In genomic region chr6:115649792-115650365, GRCm38 (mm10) we compare ENCODE assay signal across 14 mouse cellular contexts. TPM values are rescaled to one million over a fixed set of nuclear protein-coding genes. Genes with fewer than 3 reads are reported as not detected.
DNase-seq lines count a peak whose midpoint lies in the region; ATAC-seq and TF ChIP-seq lines count a peak whose summit lies in the region.
"Had no signal": no experiment of that assay in that cellular context is flagged by ENCODE, and none has a peak within 500 bp of the region (broad histone marks: within the 10 kb centered on the region; RNA-seq: fewer than 3 reads in every experiment).

No protein-coding gene starts in this region.

- H3K4me2 ChIP-seq in liver, embryonic 14.5 days (ENCODE audit: low read depth), result peak overlapping the region; percentile 34
- no peak overlapping the region for H3K4me2 ChIP-seq in forebrain, embryonic 15.5 days (replicated peaks)

- peaks cover 50% of the 10 kb centered on the region for H3K4me1 ChIP-seq in liver, adult 2 months (ENCODE audit: control insufficient read depth, insufficient read depth, low read length)
- H3K4me1 ChIP-seq in bone marrow macrophage, adult 2 months (ENCODE audit: control insufficient read depth, insufficient read depth, low read length), result peaks cover 57% of the 10 kb centered on the region
- peaks cover 43 to 50% of the 10 kb centered on the region in 2 experiments for H3K4me1 ChIP-seq in liver, embryonic 14.5 days (replicated peaks; ENCODE audit: control insufficient read depth in 2 of 2, insufficient read depth in 2 of 2, low read length in 1 of 2)
- H3K4me1 ChIP-seq in forebrain, embryonic 15.5 days, result peaks cover 23% of the 10 kb centered on the region
- H3K4me1 ChIP-seq in midbrain, embryonic 10.5 days, result peaks cover 31% of the 10 kb centered on the region

- no peak for TF ChIP-seq CTCF in liver, adult 2 months (IDR thresholded peaks at IDR 0.05; ENCODE audit: low read depth, low read length)
- TF ChIP-seq CTCF in bone marrow macrophage, adult 2 months (IDR thresholded peaks at IDR 0.05; ENCODE audit: low read depth, low read length), result no peak
- TF ChIP-seq CTCF in liver, embryonic 14.5 days (IDR thresholded peaks at IDR 0.05; ENCODE audit: low read depth), result no peak

- TF ChIP-seq EP300 in liver, embryonic 14.5 days (IDR thresholded peaks at IDR 0.05; ENCODE audit: low read depth), result no peak

- H3K9me3 ChIP-seq in liver, embryonic 14.5 days (ENCODE audit: control insufficient read depth, low read length), result no peaks in the 10 kb centered on the region
- no peaks in the 10 kb centered on the region for H3K9me3 ChIP-seq in forebrain, embryonic 15.5 days
- no peaks in the 10 kb centered on the region for H3K9me3 ChIP-seq in midbrain, embryonic 10.5 days (replicated peaks)
- H3K9me3 ChIP-seq: G1E had no signal

- ATAC-seq in liver, embryonic 14.5 days (ENCODE audit: insufficient read depth), result no peak
- ATAC-seq in forebrain, embryonic 15.5 days (replicated peaks), result no peak
- ATAC-seq: forebrain, embryonic 14.5 days had no signal

- no peak overlapping the region for H3K4me3 ChIP-seq in liver, adult 2 months (ENCODE audit: insufficient read depth, low read depth, low read length)
- peak overlapping the region; percentile 52 for H3K4me3 ChIP-seq in bone marrow macrophage, adult 2 months (ENCODE audit: insufficient read depth, low read length)
- H3K4me3 ChIP-seq in liver, embryonic 14.5 days (ENCODE audit: insufficient read depth in 1 of 2, low read depth in 2 of 2, low read length in 2 of 2), result no peak overlapping the region
- H3K4me3 ChIP-seq in forebrain, embryonic 15.5 days, result no peak overlapping the region
- H3K4me3 ChIP-seq in midbrain, embryonic 10.5 days, result no peak overlapping the region

- H3K27ac ChIP-seq in liver, adult 2 months (replicated peaks; ENCODE audit: insufficient read depth, low read depth, low read length), result peak overlapping the region; percentile 85
- peak overlapping the region; percentile 90 for H3K27ac ChIP-seq in bone marrow macrophage, adult 2 months (ENCODE audit: insufficient read depth, low read depth, low read length)
- H3K27ac ChIP-seq in liver, embryonic 14.5 days, result peak overlapping the region; percentile 58; the same call in 1 of the 2 replicates
- no peak overlapping the region for H3K27ac ChIP-seq in forebrain, embryonic 15.5 days (replicated peaks)
- no peak overlapping the region for H3K27ac ChIP-seq in midbrain, embryonic 10.5 days (replicated peaks)

- no peak overlapping the region for H3K9ac ChIP-seq in liver, adult 2 months (ENCODE audit: low read depth, low read length)
- H3K9ac ChIP-seq in liver, embryonic 14.5 days (replicated peaks), result no peak overlapping the region; the same call in 1 of the 2 replicates
- H3K9ac ChIP-seq in forebrain, embryonic 15.5 days (replicated peaks), result no peak overlapping the region

- WGBS in liver, adult 2 months, result 26% methylated on average over 1 of the region's 1 CpGs
- 26% methylated on average over 1 of the region's 1 CpGs for WGBS in liver, embryonic 14.5 days (ENCODE audit: insufficient replicate concordance)
- WGBS in forebrain, embryonic 15.5 days, result 71% methylated on average over 1 of the region's 1 CpGs
- WGBS in midbrain, embryonic 10.5 days, result 75% methylated on average over 1 of the region's 1 CpGs

- TF ChIP-seq POLR2A in liver, adult 2 months (IDR thresholded peaks at IDR 0.05; ENCODE audit: extremely low read depth, insufficient read depth, low read length), result no peak
- no peak for TF ChIP-seq POLR2A in bone marrow macrophage, adult 2 months (IDR thresholded peaks at IDR 0.05; ENCODE audit: borderline replicate concordance, low read depth, low read length)

- no peaks in the 10 kb centered on the region for H3K36me3 ChIP-seq in liver, adult 2 months (ENCODE audit: control insufficient read depth, insufficient read depth, low read length)
- H3K36me3 ChIP-seq in liver, embryonic 14.5 days (replicated peaks; ENCODE audit: control insufficient read depth, insufficient read depth, low read depth), result no peaks in the 10 kb centered on the region
- no peaks in the 10 kb centered on the region for H3K36me3 ChIP-seq in forebrain, embryonic 15.5 days
- H3K36me3 ChIP-seq in midbrain, embryonic 10.5 days, result no peaks in the 10 kb centered on the region; the same call in 1 of the 2 replicates

- H3K27me3 ChIP-seq in liver, adult 2 months (ENCODE audit: control insufficient read depth, insufficient read depth, low read length), result no peaks in the 10 kb centered on the region
- H3K27me3 ChIP-seq in liver, embryonic 14.5 days (ENCODE audit: control insufficient read depth, insufficient read depth, low read length), result no peaks in the 10 kb centered on the region
- H3K27me3 ChIP-seq in forebrain, embryonic 15.5 days, result no peaks in the 10 kb centered on the region
- no peaks in the 10 kb centered on the region for H3K27me3 ChIP-seq in midbrain, embryonic 10.5 days (ENCODE audit: low read depth, poor library complexity, severe bottlenecking)

- no peak for DNase-seq in liver, adult 2 months (ENCODE audit: extremely low read depth, low read depth, low spot score)
- no peak for DNase-seq in liver
- no peak for DNase-seq in liver, embryonic 14.5 days (ENCODE audit: low read depth in 3 of 3, low spot score in 3 of 3)
- DNase-seq in cerebellum, adult 8-10 months, result no peak
- no peak for DNase-seq in midbrain, embryonic 10.5 days (ENCODE audit: low spot score)
- DNase-seq: cerebellum, adult 11 months; lung, postnatal 36 days; spleen, adult 18-20 months had no signal

- peaks cover 40% of the 10 kb centered on the region for H3K79me2 ChIP-seq in liver, adult 2 months (ENCODE audit: control insufficient read depth, insufficient read depth, low read length)

RNA-seq across cellular contexts. Expression of gene Raf1, which starts 26.6 kb away (rescaled TPM):
- 71.0 and 92.3 TPM in 2 replicates for total RNA-seq in liver, adult 2 months (2014; rRNA removed)
- polyA plus RNA-seq in liver, adult 2 months (2012; rRNA removed), result 90.3 and 129 TPM in 2 replicates
- 89.1 and 89.4 TPM in 2 replicates for polyA plus RNA-seq in bone marrow macrophage, adult 2 months (2012; ENCODE audit: insufficient read depth, insufficient read length, missing spikeins)
- polyA plus RNA-seq in liver, embryonic 14.5 days (2012; rRNA removed), result 36.5 and 41.5 TPM in 2 replicates
- 37.9 and 38.9 TPM in 2 replicates for polyA plus RNA-seq in liver, embryonic 14.5 days (2014; fragmentation: Nextera tagmentation; extraction: Ambion mirVana)
- polyA plus RNA-seq in forebrain, embryonic 15.5 days (2015; fragmentation: Nextera tagmentation; extraction: Ambion mirVana), result 155 and 161 TPM in 2 replicates
- polyA plus RNA-seq in midbrain, embryonic 10.5 days (2016; fragmentation: Nextera tagmentation; extraction: Ambion mirVana), result 114 and 123 TPM in 2 replicates

RNA-seq across cellular contexts. Expression of gene Mkrn2, which starts 48.2 kb away (rescaled TPM):
- total RNA-seq in liver, adult 2 months (2014; rRNA removed), result 18.9 and 19.9 TPM in 2 replicates
- 44.0 and 58.1 TPM in 2 replicates for polyA plus RNA-seq in liver, adult 2 months (2012; rRNA removed)
- polyA plus RNA-seq in bone marrow macrophage, adult 2 months (2012; ENCODE audit: insufficient read depth, insufficient read length, missing spikeins), result 13.4 and 15.6 TPM in 2 replicates
- 6.2 and 8.9 TPM in 2 replicates for polyA plus RNA-seq in liver, embryonic 14.5 days (2012; rRNA removed)
- polyA plus RNA-seq in liver, embryonic 14.5 days (2014; fragmentation: Nextera tagmentation; extraction: Ambion mirVana), result 9.4 and 10.1 TPM in 2 replicates
- polyA plus RNA-seq in forebrain, embryonic 15.5 days (2015; fragmentation: Nextera tagmentation; extraction: Ambion mirVana), result 41.8 and 44.7 TPM in 2 replicates
- 25.7 and 30.0 TPM in 2 replicates for polyA plus RNA-seq in midbrain, embryonic 10.5 days (2016; fragmentation: Nextera tagmentation; extraction: Ambion mirVana)

RNA-seq across cellular contexts. Expression of gene Mkrn2os, which starts 57.5 kb away (rescaled TPM):
- total RNA-seq in liver, adult 2 months (2014; rRNA removed), result 19.2 and 19.5 TPM in 2 replicates
- polyA plus RNA-seq in liver, adult 2 months (2012; rRNA removed), result 25.4 and 29.3 TPM in 2 replicates
- polyA plus RNA-seq in bone marrow macrophage, adult 2 months (2012; ENCODE audit: insufficient read depth, insufficient read length, missing spikeins), result not detected in 2 replicates
- 5.3 and 6.0 TPM in 2 replicates for polyA plus RNA-seq in liver, embryonic 14.5 days (2012; rRNA removed)
- polyA plus RNA-seq in liver, embryonic 14.5 days (2014; fragmentation: Nextera tagmentation; extraction: Ambion mirVana), result 7.1 and 8.0 TPM in 2 replicates
- 0.39 and 0.41 TPM in 2 replicates for polyA plus RNA-seq in forebrain, embryonic 15.5 days (2015; fragmentation: Nextera tagmentation; extraction: Ambion mirVana)
- polyA plus RNA-seq in midbrain, embryonic 10.5 days (2016; fragmentation: Nextera tagmentation; extraction: Ambion mirVana), result 0.10 and 0.15 TPM in 2 replicates
- total RNA-seq: adrenal gland, adult 18-20 months; G1E; left cerebral cortex, postnatal 25 days had no signal
- polyA plus RNA-seq: G1E had no signal

Comparison
In these comparisons a context has a peak if more than half of its experiments do, and no peak if none do; other contexts are left out.
1. H3K27ac ChIP-seq: peak in liver, adult 2 months (single experiment), bone marrow macrophage, adult 2 months (single experiment) and liver, embryonic 14.5 days (single experiment); none in forebrain, embryonic 15.5 days (single experiment) and midbrain, embryonic 10.5 days (single experiment).